Mouse (Mus musculus) G1E (cell line): ENCODE data around the gene Usp16.

Source experiments
- CTCF ChIP-seq: IDR thresholded peaks from 2 replicates; pipeline ENCODE4 v1.5.1; 2012; ENCODE audit warnings: low read depth, low read length, inconsistent platforms, mixed read lengths
- GATA1 ChIP-seq: IDR thresholded peaks from 2 replicates; pipeline ENCODE4 v1.6.1; 2012; ENCODE audit warnings: borderline replicate concordance, low read length, inconsistent platforms, mixed read lengths
- GATA2 ChIP-seq: IDR thresholded peaks from 2 replicates; pipeline ENCODE4 v1.6.1; 2012; ENCODE audit warnings: low read depth, low read length, inconsistent platforms, borderline replicate concordance
- POLR2AphosphoS5 ChIP-seq: IDR thresholded peaks from 2 replicates; pipeline ENCODE4 v1.6.1; 2012; ENCODE audit warnings: low read depth, low read length, inconsistent platforms; ENCODE audit not compliant: insufficient replicate concordance
- TAL1 ChIP-seq: conservative IDR thresholded peaks from 2 replicates; pipeline ENCODE4 v1.6.1; 2012; ENCODE audit warnings: low read depth, low read length, inconsistent platforms, mixed read lengths

GRCm38 (mm10) chr16:87458752-87459151, 4.2 kb downstream of the Usp16 start:
- TF ChIP-seq TAL1 = no peak
- no peak for TF ChIP-seq CTCF
- no peak for TF ChIP-seq GATA1
- TF ChIP-seq POLR2AphosphoS5 = no peak
- TF ChIP-seq GATA2 = no peak
